Mouse (Mus musculus) kidney, adult 2 months (tissue): ENCODE measurements around the gene Cyp4f17.

Source experiments
- CTCF ChIP-seq: fragments of 200-500 bp; conservative IDR thresholded peaks from 2 replicates; pipeline ENCODE4 v1.5.1; 2011; ENCODE audit warnings: low read depth, mild to moderate bottlenecking, control low read depth, low read length, moderate library complexity, mixed read lengths; ENCODE audit not compliant: insufficient read depth, insufficient read length
- POLR2A ChIP-seq: fragments of 200-500 bp; IDR thresholded peaks from one replicate; pipeline ENCODE4 v1.6.1; 2011; ENCODE audit warnings: low read depth, low read length, control low read depth

- TF ChIP-seq CTCF (no peak), POLR2A (no peak)
These were observed 71.8 kb downstream of the Cyp4f17 start for GRCm38 (mm10) chr17:32577496-32578186.
